Mouse (Mus musculus): Measurements from ENCODE around the gene Rae1.

Gene Rae1

DNA sequence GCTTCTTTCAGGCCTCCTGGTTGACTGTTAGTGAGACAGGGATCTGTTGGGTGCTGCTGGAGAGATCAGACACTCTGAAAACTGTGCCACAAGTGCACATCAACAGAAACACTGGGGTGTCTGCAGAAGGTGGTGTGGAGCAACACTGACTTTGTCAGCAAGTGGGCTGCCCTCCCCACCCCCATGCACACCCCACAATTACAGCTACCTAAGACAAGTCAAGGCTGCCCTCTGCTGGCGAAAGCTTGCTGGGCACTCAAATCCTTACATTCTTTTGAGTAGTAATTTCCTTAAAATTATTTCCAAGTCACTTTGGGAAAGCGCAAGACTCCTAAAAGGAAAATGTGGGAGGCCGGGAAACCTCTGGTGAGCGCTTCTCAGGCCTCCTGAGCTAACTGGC, 3.7 kb upstream of the Rae1 start:
- peak; percentile 30 for DNase-seq (ENCODE audit: low spot score)

DNA sequence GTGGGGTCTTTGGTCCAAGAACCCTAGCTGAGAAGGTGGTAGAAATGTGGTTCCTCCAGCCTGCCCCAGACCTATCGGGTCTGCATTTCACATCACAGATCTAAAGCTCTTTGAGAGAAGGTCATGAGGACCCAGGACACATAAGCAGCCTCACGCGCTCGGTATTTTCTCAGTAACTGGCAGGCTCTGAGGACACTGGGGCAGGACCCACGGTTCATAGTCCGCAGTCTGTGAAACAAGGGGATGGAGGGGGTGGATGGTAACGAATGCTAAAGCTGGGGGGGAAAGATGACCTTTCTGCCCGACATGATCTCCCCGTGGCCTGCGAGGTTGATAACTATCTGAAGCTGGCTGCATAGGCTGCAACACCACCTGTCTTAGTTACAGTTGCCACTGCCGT, 2.2 kb upstream of the Rae1 start:
- DNase-seq (ENCODE audit: low spot score), result no peak

DNA sequence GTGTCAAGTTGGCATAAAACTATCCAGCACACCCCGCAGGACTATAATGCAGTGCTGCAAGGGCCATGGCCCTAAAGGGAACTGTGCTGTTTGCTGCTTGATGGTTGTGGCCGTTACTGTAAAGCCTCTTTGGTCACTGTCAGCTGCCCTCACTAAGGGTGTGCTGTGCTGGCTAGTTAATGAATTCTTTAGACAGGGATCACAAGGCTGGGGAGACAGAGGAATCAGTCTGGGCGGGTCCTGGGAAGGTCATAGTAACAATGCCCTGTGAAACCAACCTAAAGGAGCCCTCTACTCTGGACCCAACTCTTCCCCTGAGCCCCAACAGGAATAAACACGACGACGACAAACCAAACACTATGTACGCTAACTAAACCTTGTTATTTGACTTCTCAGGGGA, 1.4 kb upstream of the Rae1 start:
- DNase-seq (ENCODE audit: low spot score), result no peak

DNA sequence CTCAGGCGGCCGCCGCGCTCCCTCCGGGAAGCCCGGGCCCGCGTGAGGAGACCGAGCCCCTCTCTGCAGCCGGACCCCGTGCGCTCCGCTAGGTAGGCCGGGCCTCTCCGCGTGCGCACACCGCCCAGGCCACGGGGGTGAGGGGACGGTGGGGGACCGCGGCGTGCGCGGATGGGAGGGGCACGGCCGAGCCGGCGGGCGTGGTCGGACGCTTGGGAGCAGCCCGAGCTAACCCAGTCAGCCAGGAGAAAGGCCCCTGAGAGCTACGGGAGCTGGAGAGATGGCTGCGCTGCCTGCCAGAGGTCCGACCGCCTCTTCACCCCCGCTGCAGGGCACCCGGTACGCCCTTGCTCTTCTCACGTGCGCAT, 352 bp downstream of the Rae1 start:
- DNase-seq (ENCODE audit: low spot score), result no peak

DNA sequence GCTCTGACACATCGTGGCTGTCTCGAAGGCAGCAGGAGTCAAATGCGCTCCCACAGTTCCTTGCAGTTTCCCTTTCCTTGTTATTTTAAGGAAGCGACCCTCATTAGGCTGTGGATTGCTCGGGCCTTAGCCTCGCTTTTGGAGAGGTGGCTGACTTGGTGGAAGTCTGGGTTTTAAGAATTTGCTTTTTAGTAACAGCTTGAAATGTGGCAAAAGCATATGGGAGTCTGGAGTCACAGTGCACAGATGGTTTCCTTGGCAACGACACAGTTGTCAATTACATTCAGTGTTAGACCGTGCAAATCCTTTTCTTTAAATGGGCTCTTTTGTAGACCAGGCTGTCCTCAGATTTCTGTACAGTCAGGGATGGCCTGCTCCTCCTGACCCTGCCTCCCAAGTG, 1.0 kb downstream of the Rae1 start:
- no peak for DNase-seq (ENCODE audit: low spot score)

DNA sequence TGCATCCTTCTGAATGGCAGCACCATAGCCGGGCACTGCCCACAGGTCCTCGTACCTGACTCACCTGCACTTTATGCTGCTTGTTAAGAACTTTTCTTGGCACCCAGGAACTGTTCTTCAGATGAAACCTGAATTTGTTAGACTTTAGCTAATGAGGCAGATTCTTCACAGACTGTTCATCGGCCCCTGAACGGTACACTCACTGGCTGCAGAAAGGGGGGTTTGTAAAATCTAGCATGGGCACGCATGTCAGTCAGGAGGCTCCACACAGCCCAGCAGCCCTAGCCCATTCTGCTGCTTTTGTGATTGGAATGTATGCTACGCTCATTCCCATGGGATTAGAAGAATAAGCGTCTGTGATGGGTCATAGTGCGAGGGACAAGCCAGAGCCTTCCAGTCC, 3.8 kb downstream of the Rae1 start:
- DNase-seq (ENCODE audit: low spot score), result no peak

DNA sequence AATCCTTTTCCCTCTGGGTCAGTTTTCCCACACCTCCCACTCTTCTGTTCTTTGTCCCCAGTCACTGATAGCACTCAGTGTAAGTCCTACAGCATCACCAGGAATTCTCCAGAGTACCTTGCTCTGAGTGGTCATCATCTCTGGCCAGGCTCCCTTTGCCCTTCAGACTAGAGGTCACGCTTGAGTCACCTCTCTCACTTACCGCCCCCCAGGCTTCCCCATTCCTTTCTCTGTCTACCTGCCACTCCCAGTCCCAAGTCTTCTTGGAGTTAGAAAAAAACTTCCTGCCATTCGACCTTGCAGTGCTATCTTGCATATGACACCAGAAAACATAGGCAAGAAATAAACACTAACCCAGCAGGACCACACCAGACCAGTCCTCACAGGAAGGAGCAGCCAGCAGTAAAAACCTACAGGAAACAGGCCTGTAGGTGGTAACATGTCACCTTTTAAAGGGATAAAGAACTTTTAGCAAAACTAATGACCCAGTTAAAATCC, 10.4 kb downstream of the Rae1 start:
- DNase-seq (ENCODE audit: low spot score), result no peak

DNA sequence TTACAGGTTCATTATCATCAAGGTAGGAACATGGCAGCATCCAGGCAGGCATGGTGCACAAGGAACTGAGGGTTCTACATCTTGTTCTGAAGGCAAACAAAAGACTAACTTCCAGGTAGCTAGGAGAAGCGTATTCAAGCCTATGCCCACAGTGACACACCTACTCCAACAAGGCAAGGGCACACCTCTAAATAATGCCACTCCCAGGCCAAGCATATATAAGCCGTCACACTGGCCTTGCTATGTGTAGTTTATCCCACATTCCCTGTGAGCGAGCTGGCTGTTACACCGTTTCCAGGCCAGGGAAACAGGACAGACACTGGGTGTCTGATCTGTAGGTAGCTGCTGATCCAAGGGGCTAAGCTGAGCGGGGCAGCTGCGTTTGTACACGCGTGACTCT, 11.5 kb downstream of the Rae1 start:
- no peak for DNase-seq (ENCODE audit: low spot score)

DNA sequence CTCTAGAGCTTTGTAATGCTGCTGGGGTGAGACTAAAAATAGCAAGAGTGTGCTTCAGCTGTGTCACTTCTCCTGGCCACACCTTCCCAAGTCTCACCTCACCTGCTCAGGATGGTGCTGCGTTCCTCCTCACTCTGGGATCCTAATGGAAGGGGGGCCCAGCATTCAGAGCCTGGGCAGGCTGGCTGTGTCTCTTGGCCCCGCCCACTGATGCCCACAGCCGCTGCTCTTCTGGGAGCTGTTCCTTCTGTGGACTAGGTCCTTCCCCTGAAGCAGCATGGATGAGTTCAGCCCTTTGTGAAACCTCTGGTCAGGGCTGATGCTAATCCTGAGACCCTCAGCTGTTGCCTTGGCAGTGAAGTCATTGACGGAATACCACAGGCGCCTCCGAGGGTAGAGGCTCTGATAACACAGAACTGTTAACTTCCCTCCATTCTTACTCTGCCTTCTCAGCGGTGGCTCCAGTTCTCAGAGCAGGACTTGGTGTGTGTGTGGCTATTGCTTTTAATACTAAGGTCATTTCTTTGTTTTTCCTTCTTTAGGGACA, 14.9 kb downstream of the Rae1 start:
- no peak for DNase-seq (ENCODE audit: low spot score)

DNA sequence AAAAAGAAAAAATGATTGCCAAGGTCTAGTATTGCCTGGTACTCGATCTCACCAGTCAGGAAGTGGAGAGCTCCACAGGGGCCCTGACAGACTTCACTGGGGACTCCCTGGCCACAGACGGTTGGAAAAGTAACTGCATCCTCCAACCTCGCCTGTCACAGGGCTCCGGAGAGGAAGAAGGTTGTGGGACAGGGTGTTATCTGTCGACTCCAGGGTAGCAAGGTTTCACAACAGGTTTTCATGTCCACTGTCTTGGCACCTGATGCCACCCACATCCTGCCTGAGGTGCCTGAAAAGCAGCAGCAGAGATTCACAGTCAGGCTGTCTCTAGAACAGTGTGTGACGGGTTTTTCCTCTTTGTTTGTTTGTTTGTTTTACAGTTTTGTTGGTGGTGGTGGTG, 18.0 kb downstream of the Rae1 start:
- DNase-seq (ENCODE audit: low spot score), result no peak

DNA sequence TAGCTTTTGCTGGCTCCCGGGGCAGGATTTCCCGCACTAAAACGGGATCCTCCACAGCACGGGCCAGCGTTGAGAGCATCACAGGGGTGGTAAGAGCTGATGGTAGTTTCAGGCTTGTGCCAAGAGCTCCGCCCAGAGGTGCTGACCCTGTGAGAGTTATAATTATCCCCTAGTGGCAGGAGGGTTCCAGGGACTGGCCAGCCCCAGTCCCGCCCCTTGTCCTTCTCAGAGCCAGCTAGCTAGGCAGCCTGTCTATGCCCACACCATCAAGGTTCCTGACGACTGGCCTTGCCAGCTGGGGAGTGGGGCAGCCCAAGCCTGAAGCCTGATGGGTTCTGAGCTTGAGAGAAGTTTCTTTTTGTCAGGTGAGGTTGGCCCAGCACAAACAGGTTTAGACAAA, 18.7 kb downstream of the Rae1 start:
- DNase-seq (ENCODE audit: low spot score), result no peak

DNA sequence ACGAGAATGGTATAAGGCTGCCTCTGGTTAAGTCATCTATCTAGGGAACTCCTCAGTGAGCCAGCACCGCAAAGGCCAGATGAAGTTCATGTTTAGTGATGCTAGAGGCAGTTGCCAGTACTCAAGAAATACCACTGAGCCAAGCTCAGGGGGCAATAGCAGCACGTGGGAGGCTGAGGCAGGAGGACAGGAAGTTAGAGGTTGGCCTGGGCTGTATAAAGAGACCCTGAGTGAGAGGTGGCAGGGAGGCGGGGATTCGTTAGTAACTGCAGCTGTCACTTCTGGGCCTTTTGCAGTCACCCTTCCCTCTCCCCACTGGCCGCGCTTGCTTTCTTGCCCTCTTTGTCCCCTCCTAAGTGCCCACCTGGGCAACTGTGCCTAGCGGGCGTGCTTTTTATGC, 19.4 kb downstream of the Rae1 start:
- DNase-seq (ENCODE audit: low spot score), result no peak

DNA sequence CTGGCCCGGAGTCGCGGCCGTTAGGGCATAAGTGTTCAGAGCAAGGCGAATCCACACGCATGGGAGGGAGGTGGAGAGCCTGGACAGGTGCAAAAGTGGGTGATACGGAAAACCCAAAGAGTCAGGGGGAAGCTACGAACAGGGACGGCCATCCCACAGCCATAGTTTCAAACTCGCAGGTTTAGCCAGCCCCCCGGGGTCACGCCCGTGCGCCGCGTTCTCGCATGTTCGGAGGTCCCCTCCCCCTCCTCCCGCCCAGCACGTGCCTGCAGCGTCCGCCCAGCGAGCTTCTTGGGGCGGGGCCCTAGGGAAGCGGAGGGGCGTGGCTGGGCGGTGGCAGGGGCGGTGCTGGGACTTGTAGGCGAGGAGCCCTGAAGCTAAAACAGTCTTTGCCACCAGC, 19.9 kb downstream of the Rae1 start:
- peak; percentile 52 for DNase-seq (ENCODE audit: low spot score)

DNA sequence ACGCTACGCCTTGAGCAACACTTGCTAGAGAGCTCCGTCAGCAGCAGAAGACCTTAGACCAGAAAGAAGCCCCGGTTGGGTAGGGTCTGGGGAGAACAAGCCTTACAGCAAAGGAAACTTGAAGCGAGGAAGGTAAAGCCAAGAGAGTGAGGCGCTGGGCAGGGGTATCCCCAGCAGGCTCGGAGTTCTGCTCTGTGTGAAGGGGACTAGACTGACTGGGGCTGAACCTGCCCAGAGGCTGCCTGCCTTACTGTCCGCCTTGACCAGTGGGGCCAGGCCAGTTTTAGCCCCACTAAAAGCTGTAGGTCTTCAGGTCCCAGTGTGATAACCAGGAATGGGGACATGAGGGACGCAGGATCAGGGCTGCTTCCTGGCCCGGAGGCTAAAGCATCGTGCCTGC, 20.5 kb downstream of the Rae1 start, which contains the start of gene Rbm38:
Gene Rbm38, plus strand, starts transcription at position 69 of the 400 bp plus-strand sequence.
- no peak for DNase-seq (ENCODE audit: low spot score)

DNA sequence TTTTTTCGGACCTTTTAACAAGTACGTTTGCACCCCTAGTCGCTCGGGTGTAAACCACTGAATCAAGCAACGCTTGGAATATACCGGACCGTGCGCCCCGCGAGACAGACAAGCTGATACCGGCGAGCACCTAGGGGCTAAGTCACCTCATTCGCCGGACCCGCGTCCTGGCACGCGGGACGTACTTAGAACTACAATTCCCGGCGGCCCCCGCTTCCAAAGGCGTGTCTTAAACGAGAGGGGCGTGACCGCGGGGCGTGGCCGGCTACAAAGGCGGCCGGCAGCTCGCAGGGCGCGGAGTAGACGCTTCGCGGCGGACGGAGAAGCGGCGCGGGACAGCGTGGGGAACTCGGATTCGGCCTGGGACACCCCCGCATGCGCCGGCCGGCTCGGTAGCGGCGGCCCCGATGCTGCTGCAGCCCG, 21.7 kb downstream of the Rae1 start:
- peak; percentile 71 for DNase-seq (ENCODE audit: low spot score)

DNA sequence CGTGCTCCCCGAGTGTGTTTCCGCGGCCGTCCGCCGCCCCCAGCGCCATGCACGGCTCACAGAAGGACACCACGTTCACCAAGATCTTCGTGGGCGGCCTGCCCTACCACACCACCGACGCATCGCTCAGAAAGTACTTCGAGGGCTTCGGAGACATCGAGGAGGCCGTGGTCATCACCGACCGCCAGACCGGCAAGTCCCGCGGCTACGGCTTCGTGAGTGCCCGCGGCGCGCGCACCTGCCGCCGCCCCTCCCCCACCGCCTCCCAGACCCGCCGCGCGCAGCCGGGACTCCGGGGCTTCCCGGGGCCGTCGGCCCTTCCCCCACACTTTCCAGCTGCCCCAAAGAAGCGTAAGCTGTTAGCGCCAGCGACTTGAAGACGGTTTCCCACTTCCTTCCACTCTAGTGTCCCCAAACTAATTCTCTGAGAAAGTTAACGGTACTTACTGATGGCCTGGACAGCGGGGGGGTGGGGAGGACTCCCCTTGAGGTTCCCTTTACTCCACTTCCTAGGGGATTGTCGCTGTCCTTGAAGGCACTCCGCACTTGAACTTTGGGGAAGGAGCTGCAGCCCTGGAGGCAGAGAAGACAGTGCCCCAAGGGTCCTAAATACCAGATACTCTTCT, 22.3 kb downstream of the Rae1 start:
- no peak for DNase-seq (ENCODE audit: low spot score)

DNA sequence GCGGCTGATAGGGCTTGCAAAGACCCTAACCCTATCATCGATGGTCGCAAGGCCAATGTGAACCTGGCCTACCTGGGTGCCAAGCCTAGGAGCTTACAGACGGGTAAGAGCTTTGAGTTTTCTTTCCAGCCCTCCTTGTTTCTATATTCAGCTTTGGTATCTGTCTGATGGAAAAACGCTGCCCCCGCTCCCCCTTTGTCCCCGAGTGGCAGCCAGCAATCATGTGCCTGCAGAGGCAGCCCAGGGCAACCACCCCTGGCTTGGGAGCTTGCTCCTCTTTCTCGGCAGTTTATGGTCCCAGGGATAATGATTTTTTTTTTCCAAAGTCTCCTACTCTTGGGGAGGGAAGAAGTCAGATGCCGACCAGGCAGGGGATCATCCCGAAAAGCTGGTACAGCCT, 22.9 kb downstream of the Rae1 start:
- DNase-seq (ENCODE audit: low spot score), result no peak

DNA sequence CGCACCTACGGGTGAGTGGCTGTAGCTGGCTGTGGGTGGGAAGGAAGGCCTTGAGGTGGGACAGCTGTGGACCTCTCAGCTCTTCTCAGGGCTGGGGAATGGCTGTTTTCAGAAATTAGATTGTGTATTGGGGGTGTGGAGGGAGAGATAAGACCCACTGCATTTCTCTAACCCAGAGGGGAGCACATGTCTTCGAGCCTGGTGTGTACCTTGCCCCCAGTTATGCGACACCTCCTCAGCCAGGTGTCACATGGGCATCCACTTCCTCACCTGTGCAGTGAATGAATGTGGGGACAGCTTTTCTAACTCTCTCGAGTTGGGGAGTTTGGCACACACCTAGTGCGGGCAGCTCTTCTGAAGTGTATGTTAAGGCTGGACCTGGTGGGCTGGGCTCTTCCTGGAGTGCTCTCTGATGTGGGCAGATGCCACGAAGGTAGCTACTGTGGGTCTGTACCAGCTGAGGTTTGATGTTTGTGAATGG, 23.5 kb downstream of the Rae1 start:
- DNase-seq (ENCODE audit: low spot score), result no peak

DNA sequence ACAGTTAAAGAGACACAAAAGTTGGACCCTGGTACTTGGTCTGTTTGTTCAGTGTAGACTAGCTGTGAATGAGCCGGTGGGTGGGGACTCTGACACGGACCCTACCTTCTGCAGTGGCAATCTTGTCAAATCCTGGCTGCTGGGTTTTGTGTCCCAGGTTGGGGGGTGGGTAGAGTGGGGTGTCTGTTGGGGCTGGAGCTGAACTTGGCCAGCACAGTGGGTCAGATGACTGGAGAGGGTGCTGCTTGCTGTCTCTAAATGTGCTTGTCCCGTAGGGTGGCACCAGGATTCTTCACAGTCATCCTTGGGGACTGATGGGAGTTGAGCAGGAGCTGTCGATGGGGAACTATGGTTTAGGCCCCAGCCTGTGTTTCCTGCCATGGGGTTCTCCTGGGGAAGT, 24.0 kb downstream of the Rae1 start:
- no peak for DNase-seq (ENCODE audit: low spot score)

DNA sequence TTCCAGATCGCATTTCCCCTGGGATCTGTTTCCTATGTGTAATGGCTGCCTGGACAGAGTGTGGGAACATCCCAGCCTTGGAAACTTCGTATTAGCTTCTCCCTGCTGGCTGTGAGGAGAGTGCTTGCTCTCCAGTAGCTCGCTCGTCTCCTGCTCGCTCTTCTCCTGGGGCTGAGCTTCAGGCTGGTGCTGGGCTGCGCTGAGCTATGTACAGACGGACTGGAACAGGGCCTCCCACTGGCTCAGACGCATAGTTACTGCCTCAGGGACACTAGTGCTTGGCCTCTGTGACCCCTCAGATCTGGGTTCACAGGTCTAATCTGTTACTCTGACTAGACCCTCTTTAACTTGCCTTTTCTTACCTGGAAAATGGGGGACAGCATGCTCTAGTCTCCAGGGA, 24.5 kb downstream of the Rae1 start:
- DNase-seq (ENCODE audit: low spot score), result no peak

DNA sequence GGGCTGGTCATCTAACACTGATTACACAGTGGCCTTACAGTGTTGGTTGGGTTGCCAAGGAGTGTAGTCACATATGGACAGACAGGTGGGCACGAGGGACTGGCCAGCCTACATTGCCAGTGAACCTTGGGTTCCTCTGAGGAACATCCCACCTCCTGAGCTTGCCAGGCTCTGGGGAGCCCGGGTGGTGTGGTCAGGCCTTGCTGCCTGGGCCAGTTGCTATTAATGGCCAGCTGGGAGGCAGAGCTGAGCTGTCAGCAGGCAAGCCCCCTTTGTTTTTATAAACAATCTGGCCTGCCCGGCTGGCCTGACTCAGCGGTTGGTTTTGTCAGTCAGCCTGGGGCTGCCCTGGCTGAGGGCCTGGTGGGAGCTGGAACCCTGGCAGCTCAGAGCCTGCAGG, 25.0 kb downstream of the Rae1 start:
- no peak for DNase-seq (ENCODE audit: low spot score)

DNA sequence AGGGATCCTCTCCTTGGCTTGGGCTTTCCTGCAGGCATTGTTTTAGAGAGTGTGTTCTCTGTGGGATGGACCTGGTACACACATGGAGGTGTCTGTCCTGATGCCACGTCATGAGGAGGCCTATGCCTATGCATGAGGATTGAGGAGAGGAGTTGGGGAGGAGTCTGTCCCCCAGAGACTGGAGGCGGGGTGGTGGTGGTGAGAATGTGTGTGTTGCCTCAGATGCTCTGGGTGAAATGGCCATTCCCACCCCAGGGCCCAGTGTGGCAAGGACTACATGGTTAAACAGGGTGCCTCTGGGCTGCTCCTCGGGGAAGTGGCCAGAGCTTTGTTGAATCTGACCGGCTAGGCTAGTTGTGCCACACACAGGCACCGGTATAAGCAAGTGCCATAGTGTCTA, 26.4 kb downstream of the Rae1 start:
- DNase-seq (ENCODE audit: low spot score), result no peak

DNA sequence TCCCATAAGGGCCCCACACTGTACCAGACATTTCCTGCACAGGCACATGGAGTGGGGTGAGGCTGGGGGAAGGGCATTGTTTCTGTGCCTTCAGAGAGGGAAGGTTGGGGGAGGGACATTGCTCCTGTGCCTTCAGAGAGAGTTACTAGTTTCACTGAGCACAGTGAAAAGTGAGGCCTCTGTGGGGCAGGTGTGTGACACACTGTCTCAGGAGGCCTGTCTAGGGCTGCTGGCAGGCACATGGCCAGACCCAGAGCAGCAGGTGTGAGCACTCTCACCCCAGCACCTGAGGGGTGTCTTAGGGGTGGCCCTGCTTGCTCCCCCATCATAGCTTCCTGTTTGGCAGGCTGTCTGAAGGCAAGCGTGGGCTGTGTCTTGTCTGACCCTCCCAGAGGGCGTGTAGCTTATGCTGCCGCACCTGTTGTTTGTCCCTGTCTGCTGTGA, 26.8 kb downstream of the Rae1 start:
- no peak for DNase-seq (ENCODE audit: low spot score)

DNA sequence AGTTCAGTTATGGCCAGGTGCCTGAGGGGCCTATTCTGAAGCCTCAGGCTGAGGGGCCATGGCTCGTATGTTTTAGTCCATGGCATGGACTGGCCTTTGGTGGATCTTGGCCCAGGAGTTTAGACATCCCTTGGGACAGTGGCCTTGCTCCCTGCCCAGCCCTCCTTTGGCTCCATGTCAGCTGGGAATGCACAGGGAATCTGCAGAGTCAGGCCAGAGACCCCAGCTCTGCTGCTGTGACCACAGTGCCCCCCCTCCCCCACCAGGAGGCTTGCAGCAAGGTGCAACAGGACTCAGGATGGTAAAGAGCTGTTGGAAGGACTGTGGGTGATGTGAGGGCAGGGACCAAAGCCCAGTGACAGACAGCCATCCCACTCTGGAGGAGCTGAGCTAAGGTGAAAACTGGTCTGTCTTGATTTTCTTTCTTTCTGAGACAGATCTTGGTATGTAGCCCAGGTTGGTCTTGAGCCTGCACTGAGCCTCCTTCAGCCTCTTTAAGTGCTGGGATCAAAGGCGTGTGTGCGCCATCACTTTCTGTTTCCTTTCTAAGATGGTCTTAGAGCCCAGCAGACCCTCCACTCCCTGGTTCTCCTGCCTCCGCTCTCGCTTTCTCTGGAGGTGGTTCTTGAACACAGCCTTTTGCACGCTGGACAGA, 27.4 kb downstream of the Rae1 start:
- DNase-seq (ENCODE audit: low spot score), result no peak

All from urinary bladder, postnatal 10 days (tissue).